Mouse (Mus musculus): ENCODE data around the gene Olfr685. TPM values are rescaled to one million over a fixed set of nuclear protein-coding genes. Genes with fewer than 3 reads are reported as not detected.

Gene Olfr685
- total and polyA plus RNA-seq, 2 experiments from 2014 or later = 0.52 TPM; not detected in 1

DNA sequence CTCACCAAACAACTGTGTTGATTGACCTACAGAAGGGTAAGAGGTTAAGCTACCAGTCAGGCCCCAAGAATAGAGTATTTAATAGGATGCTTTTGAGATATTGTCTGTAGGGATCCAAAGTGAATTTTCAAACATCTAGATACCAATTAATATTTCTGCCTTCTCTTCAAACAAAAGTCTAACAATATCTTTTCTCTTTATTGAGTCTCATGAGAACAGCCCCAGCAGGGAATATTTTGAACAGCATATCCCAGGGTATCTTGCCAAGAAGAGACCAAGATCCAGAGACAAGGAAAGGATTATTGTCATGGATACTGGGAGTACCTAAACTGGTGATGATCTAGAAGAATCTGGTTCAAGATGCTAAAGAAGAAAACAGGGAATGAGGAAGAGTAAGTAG is 21.6 kb upstream of the Olfr685 start, which contains the start of gene Olfr686:
Gene Olfr686 (minus strand): TSS at position 101 of the 400 bp plus-strand sequence.
- Histone ChIP-seq H3K4me1 (ENCODE audit: insufficient read depth, low read length) (no peaks in the 10 kb centered on the region), H3K9me3 (ENCODE audit: low read length) (no peaks in the 10 kb centered on the region), H3K4me3 (ENCODE audit: low read length) (no peak within 1 kb of the TSS), H3K27me3 (ENCODE audit: insufficient read depth, low read length) (no peaks in the 10 kb centered on the region), H3K27ac (no peak within 1 kb of the TSS), H3K36me3 (ENCODE audit: insufficient read depth, low read length) (no peaks in the 10 kb centered on the region), H3K4me2 (ENCODE audit: low read depth, low read length) (no peak within 1 kb of the TSS), H3K9ac (replicated peaks; ENCODE audit: low read length) (no peak within 1 kb of the TSS)
- DNase-seq (ENCODE audit: low spot score) (no peak), ATAC-seq (no peak)
- no peak for TF ChIP-seq CTCF (IDR thresholded peaks at IDR 0.05; ENCODE audit: low read depth)

DNA sequence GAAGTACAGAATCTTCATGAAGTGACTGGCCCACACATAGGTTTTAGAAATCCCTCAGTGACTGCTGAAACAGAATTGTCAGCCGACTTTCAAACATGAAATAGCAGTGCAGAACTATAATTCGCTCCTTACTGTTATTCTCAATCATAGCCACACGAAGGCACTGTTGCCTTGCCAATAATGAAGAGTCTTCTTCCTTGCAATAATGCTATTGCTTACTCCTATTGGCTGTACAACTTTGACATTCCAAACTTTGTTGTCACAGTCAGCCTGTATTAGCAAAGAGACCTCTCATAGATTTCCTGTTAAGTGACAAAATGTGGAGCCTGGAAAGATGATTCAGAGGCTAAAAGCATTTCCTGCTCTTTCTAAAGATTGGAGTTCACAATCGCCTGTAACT is 15.0 kb downstream of the Olfr685 start:
- H3K36me3 ChIP-seq (ENCODE audit: insufficient read depth, low read length) = no peaks in the 10 kb centered on the region
- WGBS = 59% methylated on average over 4 of the region's 4 CpGs
- no peak overlapping the region for H3K9ac ChIP-seq (replicated peaks; ENCODE audit: low read length)
- no peaks in the 10 kb centered on the region for H3K27me3 ChIP-seq (ENCODE audit: insufficient read depth, low read length)
- H3K4me1 ChIP-seq (ENCODE audit: insufficient read depth, low read length) = no peaks in the 10 kb centered on the region
- no peak overlapping the region for H3K4me2 ChIP-seq (ENCODE audit: low read depth, low read length)
- TF ChIP-seq CTCF (IDR thresholded peaks at IDR 0.05; ENCODE audit: low read depth) = peak; percentile 79
- H3K9me3 ChIP-seq (ENCODE audit: low read length) = no peaks in the 10 kb centered on the region
- H3K27ac ChIP-seq = no peak overlapping the region
- ATAC-seq (peak; percentile 70; the same call in 1 of the 2 replicates), DNase-seq (ENCODE audit: low spot score) (peak; percentile 67)
- no peak overlapping the region for H3K4me3 ChIP-seq (ENCODE audit: low read length)

DNA sequence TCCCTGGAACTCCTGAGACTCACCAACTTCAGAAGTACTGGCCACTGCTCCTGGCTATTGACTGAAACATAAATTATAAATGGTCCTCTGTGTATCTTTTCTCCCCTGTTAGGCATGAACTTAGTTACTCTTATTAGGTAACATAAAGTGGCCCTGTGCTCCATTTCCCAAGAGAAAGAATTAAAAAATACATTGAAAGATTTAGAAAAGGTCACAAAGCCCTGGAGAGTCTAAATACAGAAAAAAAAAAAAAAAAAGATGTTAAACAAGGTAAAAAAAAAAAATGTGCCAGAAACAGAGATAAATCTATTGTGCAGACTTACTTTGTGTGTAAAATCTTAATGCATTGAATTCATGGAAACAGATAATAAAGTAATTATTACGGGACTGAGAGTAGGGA is 22.3 kb downstream of the Olfr685 start, which contains the start of gene Olfr684:
Gene Olfr684 (minus strand): TSS at position 101 of the 400 bp plus-strand sequence.
- Histone ChIP-seq H3K27me3 (ENCODE audit: insufficient read depth, low read length) (no peaks in the 10 kb centered on the region), H3K4me3 (ENCODE audit: low read length) (no peak within 1 kb of the TSS), H3K36me3 (ENCODE audit: insufficient read depth, low read length) (no peaks in the 10 kb centered on the region), H3K27ac (no peak within 1 kb of the TSS), H3K4me2 (ENCODE audit: low read depth, low read length) (no peak within 1 kb of the TSS), H3K9ac (replicated peaks; ENCODE audit: low read length) (no peak within 1 kb of the TSS), H3K4me1 (ENCODE audit: insufficient read depth, low read length) (no peaks in the 10 kb centered on the region), H3K9me3 (ENCODE audit: low read length) (no peaks in the 10 kb centered on the region)
- DNase-seq (ENCODE audit: low spot score) = no peak
- WGBS = 67% methylated on average over 1 of the region's 1 CpGs
- no peak for TF ChIP-seq CTCF (IDR thresholded peaks at IDR 0.05; ENCODE audit: low read depth)
- no peak for ATAC-seq

DNA sequence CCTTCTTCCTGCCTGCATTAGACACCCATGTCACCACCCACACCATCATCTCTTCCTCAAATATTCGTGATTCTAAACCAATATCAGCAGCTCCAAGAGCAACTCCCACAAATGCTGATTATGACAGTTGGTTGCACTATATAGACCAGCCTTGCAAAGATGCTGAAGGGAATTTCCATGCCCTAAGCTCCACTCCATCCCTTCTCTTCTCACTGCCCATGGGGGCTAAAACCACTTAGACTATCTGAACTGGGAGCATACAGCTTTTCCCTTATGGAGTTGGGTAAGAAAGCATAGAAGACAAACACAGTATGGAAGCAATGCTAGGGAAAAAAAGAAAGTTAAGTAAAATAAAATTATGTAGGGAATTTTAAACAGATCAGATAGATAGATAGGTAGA is 38.9 kb downstream of the Olfr685 start, which contains the start of gene Olfr683:
Gene Olfr683 (minus strand): TSS at position 101 of the 400 bp plus-strand sequence.
- no peak within 1 kb of the TSS for H3K4me3 ChIP-seq (ENCODE audit: low read length)
- no peak for TF ChIP-seq CTCF (IDR thresholded peaks at IDR 0.05; ENCODE audit: low read depth)
- no peak for ATAC-seq
- H3K36me3 ChIP-seq (ENCODE audit: insufficient read depth, low read length) = no peaks in the 10 kb centered on the region
- H3K4me1 ChIP-seq (ENCODE audit: insufficient read depth, low read length) = no peaks in the 10 kb centered on the region
- DNase-seq (ENCODE audit: low spot score) = no peak
- H3K9me3 ChIP-seq (ENCODE audit: low read length) = no peaks in the 10 kb centered on the region
- H3K27me3 ChIP-seq (ENCODE audit: insufficient read depth, low read length) = no peaks in the 10 kb centered on the region
- no peak within 1 kb of the TSS for H3K4me2 ChIP-seq (ENCODE audit: low read depth, low read length)
- WGBS = 61% methylated on average over 1 of the region's 1 CpGs
- no peak within 1 kb of the TSS for H3K27ac ChIP-seq
- no peak within 1 kb of the TSS for H3K9ac ChIP-seq (replicated peaks; ENCODE audit: low read length)

DNA sequence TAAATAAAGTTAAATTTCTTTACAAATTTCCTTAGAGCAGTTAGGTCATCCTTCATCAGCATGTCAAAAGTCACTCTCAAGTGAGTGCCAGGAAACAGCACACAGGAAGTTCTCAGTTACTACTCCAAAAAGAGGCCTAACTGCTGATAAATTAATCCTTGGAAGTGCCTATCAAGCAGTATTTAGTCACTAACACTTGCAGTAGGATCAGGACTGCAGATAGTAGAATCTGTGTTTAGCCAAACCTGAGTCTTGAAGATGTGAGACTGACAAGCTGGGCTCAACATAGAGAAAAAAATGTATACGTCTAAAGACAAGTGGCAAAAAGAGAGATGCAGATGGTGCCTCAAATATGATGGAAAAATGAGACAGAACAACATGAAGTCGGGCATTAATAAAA is 44.5 kb downstream of the Olfr685 start:
- no peak for TF ChIP-seq CTCF (IDR thresholded peaks at IDR 0.05; ENCODE audit: low read depth)
- WGBS = 76% methylated on average over 2 of the region's 2 CpGs
- Histone ChIP-seq H3K27me3 (ENCODE audit: insufficient read depth, low read length) (no peaks in the 10 kb centered on the region), H3K4me2 (ENCODE audit: low read depth, low read length) (no peak overlapping the region), H3K36me3 (ENCODE audit: insufficient read depth, low read length) (no peaks in the 10 kb centered on the region), H3K9ac (replicated peaks; ENCODE audit: low read length) (no peak overlapping the region), H3K4me1 (ENCODE audit: insufficient read depth, low read length) (no peaks in the 10 kb centered on the region), H3K9me3 (ENCODE audit: low read length) (no peaks in the 10 kb centered on the region), H3K4me3 (ENCODE audit: low read length) (no peak overlapping the region), H3K27ac (no peak overlapping the region)
- no peak for DNase-seq (ENCODE audit: low spot score)
- ATAC-seq = no peak

Other genes with a start within 250 kb of the Olfr685 start
- gene Olfr670, start 223.4 kb downstream of the Olfr685 start, total RNA-seq (2014; rRNA removed) = not detected in 2 replicates
- not detected in 2 replicates for gene Olfr670, start 223.4 kb downstream of the Olfr685 start, polyA plus RNA-seq (2015; fragmentation: Nextera tagmentation; extraction: Ambion mirVana)
- gene Olfr671, start 206.9 kb downstream of the Olfr685 start, total RNA-seq (2014; rRNA removed) = not detected in 2 replicates
- not detected in 2 replicates for gene Olfr671, start 206.9 kb downstream of the Olfr685 start, polyA plus RNA-seq (2015; fragmentation: Nextera tagmentation; extraction: Ambion mirVana)
- gene Olfr672, start 184.0 kb downstream of the Olfr685 start, total RNA-seq (2014; rRNA removed) = not detected in 2 replicates
- gene Olfr672, start 184.0 kb downstream of the Olfr685 start, polyA plus RNA-seq (2015; fragmentation: Nextera tagmentation; extraction: Ambion mirVana) = not detected in 2 replicates
- not detected in 2 replicates for gene Olfr675, start 157.6 kb downstream of the Olfr685 start, total RNA-seq (2014; rRNA removed)
- gene Olfr675, start 157.6 kb downstream of the Olfr685 start, polyA plus RNA-seq (2015; fragmentation: Nextera tagmentation; extraction: Ambion mirVana) = not detected in 2 replicates
- gene Olfr676, start 153.3 kb downstream of the Olfr685 start, total RNA-seq (2014; rRNA removed) = not detected in 2 replicates
- not detected in 2 replicates for gene Olfr676, start 153.3 kb downstream of the Olfr685 start, polyA plus RNA-seq (2015; fragmentation: Nextera tagmentation; extraction: Ambion mirVana)
- not detected in 2 replicates for gene Olfr677, start 134.6 kb downstream of the Olfr685 start, total RNA-seq (2014; rRNA removed)
- not detected in 2 replicates for gene Olfr677, start 134.6 kb downstream of the Olfr685 start, polyA plus RNA-seq (2015; fragmentation: Nextera tagmentation; extraction: Ambion mirVana)
- not detected in 2 replicates for gene Olfr678, start 121.5 kb downstream of the Olfr685 start, total RNA-seq (2014; rRNA removed)
- not detected in 2 replicates for gene Olfr678, start 121.5 kb downstream of the Olfr685 start, polyA plus RNA-seq (2015; fragmentation: Nextera tagmentation; extraction: Ambion mirVana)
- not detected in 2 replicates for gene Olfr679, start 104.8 kb downstream of the Olfr685 start, total RNA-seq (2014; rRNA removed)
- not detected in 2 replicates for gene Olfr679, start 104.8 kb downstream of the Olfr685 start, polyA plus RNA-seq (2015; fragmentation: Nextera tagmentation; extraction: Ambion mirVana)
- not detected in 2 replicates for gene Olfr680-ps1, start 93.2 kb downstream of the Olfr685 start, total RNA-seq (2014; rRNA removed)
- gene Olfr680-ps1, start 93.2 kb downstream of the Olfr685 start, polyA plus RNA-seq (2015; fragmentation: Nextera tagmentation; extraction: Ambion mirVana) = not detected in 2 replicates
- gene Olfr681, start 69.2 kb downstream of the Olfr685 start, total RNA-seq (2014; rRNA removed) = not detected in 2 replicates
- gene Olfr681, start 69.2 kb downstream of the Olfr685 start, polyA plus RNA-seq (2015; fragmentation: Nextera tagmentation; extraction: Ambion mirVana) = not detected in 2 replicates
- not detected in 2 replicates for gene Olfr683, start 39.0 kb downstream of the Olfr685 start, total RNA-seq (2014; rRNA removed)
- gene Olfr683, start 39.0 kb downstream of the Olfr685 start, polyA plus RNA-seq (2015; fragmentation: Nextera tagmentation; extraction: Ambion mirVana) = not detected in 2 replicates
- not detected in 2 replicates for gene Olfr684, start 22.4 kb downstream of the Olfr685 start, total RNA-seq (2014; rRNA removed)
- not detected in 2 replicates for gene Olfr684, start 22.4 kb downstream of the Olfr685 start, polyA plus RNA-seq (2015; fragmentation: Nextera tagmentation; extraction: Ambion mirVana)
- 0.10 TPM in 1 of 2 replicates, not detected in the other for gene Olfr686, start 21.5 kb upstream of the Olfr685 start, total RNA-seq (2014; rRNA removed)
- gene Olfr686, start 21.5 kb upstream of the Olfr685 start, polyA plus RNA-seq (2015; fragmentation: Nextera tagmentation; extraction: Ambion mirVana) = not detected in 2 replicates
- not detected in 2 replicates for gene Olfr688, start 102.1 kb upstream of the Olfr685 start, total RNA-seq (2014; rRNA removed)
- gene Olfr688, start 102.1 kb upstream of the Olfr685 start, polyA plus RNA-seq (2015; fragmentation: Nextera tagmentation; extraction: Ambion mirVana) = not detected in 2 replicates
- not detected in 2 replicates for gene Olfr689, start 125.2 kb upstream of the Olfr685 start, total RNA-seq (2014; rRNA removed)
- 0.05 and 0.16 TPM in 2 replicates for gene Olfr689, start 125.2 kb upstream of the Olfr685 start, polyA plus RNA-seq (2015; fragmentation: Nextera tagmentation; extraction: Ambion mirVana)
- 0.14 and 0.99 TPM in 2 replicates for gene Olfr690, start 148.1 kb upstream of the Olfr685 start, total RNA-seq (2014; rRNA removed)
- not detected in 2 replicates for gene Olfr690, start 148.1 kb upstream of the Olfr685 start, polyA plus RNA-seq (2015; fragmentation: Nextera tagmentation; extraction: Ambion mirVana)
- 0.52 and 0.75 TPM in 2 replicates for gene Olfr691, start 156.3 kb upstream of the Olfr685 start, total RNA-seq (2014; rRNA removed)
- 0.13 and 0.15 TPM in 2 replicates for gene Olfr691, start 156.3 kb upstream of the Olfr685 start, polyA plus RNA-seq (2015; fragmentation: Nextera tagmentation; extraction: Ambion mirVana)
- gene Olfr692, start 182.2 kb upstream of the Olfr685 start, total RNA-seq (2014; rRNA removed) = not detected in 2 replicates
- not detected in 2 replicates for gene Olfr692, start 182.2 kb upstream of the Olfr685 start, polyA plus RNA-seq (2015; fragmentation: Nextera tagmentation; extraction: Ambion mirVana)
- gene Gm5901, start 189.0 kb upstream of the Olfr685 start, total RNA-seq (2014; rRNA removed) = not detected in 2 replicates
- gene Gm5901, start 189.0 kb upstream of the Olfr685 start, polyA plus RNA-seq (2015; fragmentation: Nextera tagmentation; extraction: Ambion mirVana) = 0.44 TPM in 1 of 2 replicates, not detected in the other
- gene Fam160a2, start 214.0 kb upstream of the Olfr685 start, total RNA-seq (2014; rRNA removed) = 48.0 and 48.8 TPM in 2 replicates
- gene Fam160a2, start 214.0 kb upstream of the Olfr685 start, polyA plus RNA-seq (2015; fragmentation: Nextera tagmentation; extraction: Ambion mirVana) = 30.7 and 33.4 TPM in 2 replicates
- gene Cnga4, start 218.6 kb upstream of the Olfr685 start, total RNA-seq (2014; rRNA removed) = 0.21 TPM in 1 of 2 replicates, not detected in the other
- 0.08 and 0.14 TPM in 2 replicates for gene Cnga4, start 218.6 kb upstream of the Olfr685 start, polyA plus RNA-seq (2015; fragmentation: Nextera tagmentation; extraction: Ambion mirVana)
- 10.7 and 14.2 TPM in 2 replicates for gene Cckbr, start 239.7 kb upstream of the Olfr685 start, total RNA-seq (2014; rRNA removed)
- gene Cckbr, start 239.7 kb upstream of the Olfr685 start, polyA plus RNA-seq (2015; fragmentation: Nextera tagmentation; extraction: Ambion mirVana) = 5.3 TPM in 2 replicates

Measured in hindbrain, postnatal 0 days (tissue).